Mouse (Mus musculus): ENCODE measurements around the gene Slc17a8.

DNA sequence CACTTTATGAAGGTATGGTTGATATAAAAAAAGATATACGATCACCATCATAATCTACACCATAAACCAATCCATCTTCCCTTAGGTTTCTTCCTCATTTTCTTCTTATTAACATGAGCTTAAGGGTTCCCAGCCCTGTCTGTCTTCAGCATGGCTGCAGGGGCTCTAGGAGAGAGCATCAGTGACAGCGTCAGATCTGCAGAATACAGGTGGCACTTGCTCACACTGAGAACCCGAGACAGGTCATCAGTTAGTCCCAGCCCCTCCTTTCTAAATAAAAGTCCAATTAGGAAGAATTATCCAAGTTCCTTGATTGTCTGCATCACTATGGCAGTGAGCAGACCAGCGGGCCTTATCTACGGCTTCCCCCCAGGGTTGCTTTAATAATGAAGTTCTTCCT, 88.6 kb downstream of the Slc17a8 start:
- TF ChIP-seq CTCF (IDR thresholded peaks at IDR 0.05; ENCODE audit: control insufficient read depth, insufficient read depth, insufficient read length) (no peak), USF1 (IDR thresholded peaks at IDR 0.05; ENCODE audit: low read depth) (no peak), MYOG (IDR thresholded peaks at IDR 0.05; ENCODE audit: control insufficient read depth, extremely low read depth, insufficient read length) (no peak), CEBPB (IDR thresholded peaks at IDR 0.05; ENCODE audit: low read depth) (no peak)
